Mouse (Mus musculus) CH12.LX (cell line): ENCODE results near the gene Ablim2.

Experiments
- POLR2A ChIP-seq: IDR thresholded peaks from 2 replicates; pipeline ENCODE4 v1.6.1; 2011; ENCODE audit warnings: low read depth, mild to moderate bottlenecking, improper control_type of control experiment, low read length
- TBP ChIP-seq: conservative IDR thresholded peaks from 2 replicates; pipeline ENCODE4 v1.6.1; 2011; ENCODE audit warnings: low read depth, low read length, improper control_type of control experiment
- ZMIZ1 ChIP-seq: IDR thresholded peaks from 2 replicates; pipeline ENCODE4 v1.6.1; 2012; ENCODE audit warnings: low read depth, mild to moderate bottlenecking, inconsistent platforms, low read length, improper control_type of control experiment

DNA sequence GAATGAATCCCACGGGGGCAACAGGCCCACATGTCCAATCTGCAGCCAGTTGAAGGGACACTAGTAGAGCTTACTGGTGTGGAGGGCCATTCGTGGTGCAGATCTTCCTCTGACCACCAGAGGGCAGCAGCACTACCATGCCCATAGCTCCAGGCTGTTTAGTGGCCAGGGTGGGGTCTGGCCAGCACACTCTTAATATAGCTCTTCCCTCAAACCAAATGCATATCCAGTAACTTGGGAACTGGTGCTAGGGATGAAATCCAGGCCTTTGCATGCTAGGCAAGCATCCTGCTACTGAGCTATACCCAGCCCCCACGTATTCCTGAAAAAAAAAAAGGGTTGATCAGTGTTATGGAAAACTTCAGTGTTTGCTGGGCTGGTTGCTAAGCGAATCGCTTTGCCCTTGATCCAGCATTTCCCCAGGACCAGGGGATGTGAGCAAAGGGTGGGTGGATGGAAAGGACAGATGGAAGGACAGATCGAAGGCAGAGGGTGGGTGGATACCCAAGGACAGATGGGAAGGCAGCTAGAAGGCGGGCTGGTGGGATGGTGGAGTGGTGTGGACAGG lies 37.9 kb downstream of the Ablim2 start:
- TF ChIP-seq TBP: no peak
- TF ChIP-seq ZMIZ1: no peak
- no peak for TF ChIP-seq POLR2A
